Mouse (Mus musculus): ENCODE measurements around the gene Sec11a. TPM values are rescaled to one million over a fixed set of nuclear protein-coding genes. Genes with fewer than 3 reads are reported as not detected.
A peak's percentile ranks its signal among the peaks of the same experiment; 100 is the strongest.

Sec11a gene
- total RNA-seq, 2 experiments from 2014 or later: 150 to 393 TPM

DNA sequence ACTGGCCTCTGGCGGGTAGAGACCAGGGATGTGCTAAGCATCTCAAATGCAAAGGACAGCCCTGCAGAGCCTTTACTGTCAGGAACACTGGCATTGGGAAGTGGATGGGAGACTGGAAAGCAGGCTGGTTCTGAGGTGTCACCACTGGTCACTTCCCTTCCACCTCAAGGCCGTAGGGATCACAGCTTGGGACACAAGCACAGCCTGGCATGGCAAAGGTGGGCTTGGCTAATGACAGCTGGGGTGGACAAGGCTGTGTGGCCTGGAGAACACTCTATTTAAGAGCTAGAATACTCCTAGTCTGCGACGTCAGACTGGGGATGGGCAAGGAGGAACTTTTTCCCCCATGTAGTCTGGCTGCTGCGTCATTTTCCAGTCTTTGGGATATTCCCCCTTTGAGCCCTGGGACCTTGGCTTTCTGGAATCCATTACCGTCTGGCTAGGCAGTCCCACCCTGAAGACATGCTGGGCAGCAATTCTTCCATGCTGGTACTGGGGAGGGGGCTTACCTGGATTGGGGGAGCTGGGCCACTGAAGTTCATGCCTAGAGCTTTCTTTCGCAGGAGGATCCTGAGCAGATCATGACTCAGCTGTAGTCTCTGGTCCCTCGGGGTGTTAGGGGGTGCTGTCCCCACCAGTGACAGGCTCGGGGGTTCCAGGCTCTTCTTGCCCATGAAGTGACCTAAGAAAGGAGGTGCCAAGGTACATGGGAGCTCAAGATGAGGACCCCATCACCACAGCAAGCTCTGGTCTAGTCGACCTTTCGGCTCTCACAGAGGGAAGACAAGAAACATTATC lies 43.8 kb downstream of the Sec11a start:
- no peak for ATAC-seq (replicated peaks; ENCODE audit: low FRiP score, low TSS enrichment, poor library complexity, severe bottlenecking)

- ATAC-seq (replicated peaks; ENCODE audit: low FRiP score, low TSS enrichment, poor library complexity, severe bottlenecking): no peak
Measured at GRCm38 (mm10) chr7:80901541-80902274, 45.9 kb downstream of the Sec11a start.

GRCm38 (mm10) chr7:80900944-80901501 lies 46.6 kb downstream of the Sec11a start, which contains the start of gene Wdr73:
TSS of gene Wdr73 (minus strand) at chr7:80901269.
- ATAC-seq (replicated peaks; ENCODE audit: low FRiP score, low TSS enrichment, poor library complexity, severe bottlenecking): peak; percentile 92

DNA sequence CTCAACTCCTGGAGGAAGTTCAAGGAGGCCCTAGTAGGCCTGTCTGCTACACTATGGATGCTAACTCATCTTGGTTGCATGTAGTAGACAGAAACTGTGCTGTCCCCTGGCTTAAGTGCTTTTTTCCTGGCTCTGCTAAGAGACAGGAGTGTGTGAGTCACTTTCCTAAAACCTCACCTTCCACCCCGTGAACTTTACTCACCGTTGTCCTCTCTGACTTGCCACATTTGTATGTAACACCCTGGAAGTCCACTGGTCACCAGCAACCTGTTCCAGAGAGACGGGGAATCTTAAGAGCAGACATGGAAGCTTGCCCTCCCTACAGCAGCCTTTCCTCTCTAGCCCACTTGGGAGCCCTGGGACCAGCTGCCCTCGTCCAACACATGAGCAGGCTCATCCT lies 49.9 kb downstream of the Sec11a start:
- no peak for ATAC-seq (replicated peaks; ENCODE audit: low FRiP score, low TSS enrichment, poor library complexity, severe bottlenecking)

GRCm38 (mm10) chr7:80897134-80897533 lies 50.4 kb downstream of the Sec11a start:
- ATAC-seq (replicated peaks; ENCODE audit: low FRiP score, low TSS enrichment, poor library complexity, severe bottlenecking): no peak

GRCm38 (mm10) chr7:80894815-80895519 lies 52.6 kb downstream of the Sec11a start:
- no peak for ATAC-seq (replicated peaks; ENCODE audit: low FRiP score, low TSS enrichment, poor library complexity, severe bottlenecking)

GRCm38 (mm10) chr7:80894196-80894595 lies 53.4 kb downstream of the Sec11a start:
- no peak for ATAC-seq (replicated peaks; ENCODE audit: low FRiP score, low TSS enrichment, poor library complexity, severe bottlenecking)

- no peak for ATAC-seq (replicated peaks; ENCODE audit: low FRiP score, low TSS enrichment, poor library complexity, severe bottlenecking)
Measured at GRCm38 (mm10) chr7:80893753-80894129, 53.8 kb downstream of the Sec11a start.

DNA sequence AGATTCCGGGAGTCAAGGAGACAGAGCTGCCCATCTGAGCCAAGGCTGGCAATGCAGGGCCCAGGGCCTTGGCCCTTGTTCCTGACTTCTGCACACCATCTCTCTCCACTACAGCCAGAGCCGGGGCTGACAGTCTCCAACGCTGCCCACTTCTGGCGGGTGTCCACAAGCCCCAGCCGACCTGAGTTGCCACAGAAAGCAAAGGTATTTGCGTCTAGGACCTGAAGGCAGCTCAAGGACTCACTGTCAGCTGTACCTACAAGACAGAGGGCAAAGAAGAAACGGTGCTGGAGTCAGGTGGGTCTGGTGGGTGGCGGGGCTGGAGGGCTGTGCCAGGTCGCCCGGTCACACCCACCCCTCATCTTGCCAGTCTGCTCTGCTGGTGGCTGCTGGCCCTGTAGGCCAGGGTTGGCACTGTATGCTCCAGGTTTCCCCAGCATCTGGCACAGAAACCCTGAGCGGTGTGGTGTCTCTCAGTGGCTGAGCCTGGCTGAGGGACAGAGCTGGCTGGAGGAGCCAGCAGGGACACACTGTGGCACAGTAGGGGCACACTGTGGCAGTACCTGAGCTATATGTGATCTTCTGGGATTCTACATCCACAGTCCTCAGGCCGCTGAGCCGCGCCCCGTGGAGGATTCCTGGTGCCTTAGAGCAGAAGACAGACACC lies 54.4 kb downstream of the Sec11a start:
- ATAC-seq (replicated peaks; ENCODE audit: low FRiP score, low TSS enrichment, poor library complexity, severe bottlenecking): no peak

DNA sequence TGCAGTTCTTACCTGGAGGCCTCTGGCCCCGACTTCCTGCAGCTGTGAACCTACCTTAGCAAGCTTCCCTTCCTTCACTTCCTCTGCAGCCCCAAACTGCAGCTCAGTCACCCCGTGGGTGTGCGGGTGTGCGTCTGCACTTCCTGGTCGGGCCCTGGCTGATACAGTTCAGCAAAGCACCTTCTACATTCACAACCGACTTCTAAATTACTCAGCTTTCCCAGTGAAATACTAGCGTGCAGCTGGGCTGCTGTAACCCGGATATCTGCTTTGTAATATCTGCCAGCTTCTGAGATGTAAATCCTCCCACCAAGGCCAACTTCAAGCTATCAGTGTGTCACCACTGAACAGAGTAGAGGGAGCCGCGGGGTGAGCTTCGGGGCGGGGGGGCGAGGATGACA lies 57.7 kb downstream of the Sec11a start:
- peak; percentile 28; the same call in 1 of the 2 replicates for ATAC-seq (replicated peaks; ENCODE audit: low FRiP score, low TSS enrichment, poor library complexity, severe bottlenecking)

GRCm38 (mm10) chr7:80889021-80889511 lies 58.5 kb downstream of the Sec11a start:
- peak; percentile 62 for ATAC-seq (replicated peaks; ENCODE audit: low FRiP score, low TSS enrichment, poor library complexity, severe bottlenecking)

- no peak for ATAC-seq (replicated peaks; ENCODE audit: low FRiP score, low TSS enrichment, poor library complexity, severe bottlenecking)
Measured at GRCm38 (mm10) chr7:80888595-80888994, 59.0 kb downstream of the Sec11a start.

DNA sequence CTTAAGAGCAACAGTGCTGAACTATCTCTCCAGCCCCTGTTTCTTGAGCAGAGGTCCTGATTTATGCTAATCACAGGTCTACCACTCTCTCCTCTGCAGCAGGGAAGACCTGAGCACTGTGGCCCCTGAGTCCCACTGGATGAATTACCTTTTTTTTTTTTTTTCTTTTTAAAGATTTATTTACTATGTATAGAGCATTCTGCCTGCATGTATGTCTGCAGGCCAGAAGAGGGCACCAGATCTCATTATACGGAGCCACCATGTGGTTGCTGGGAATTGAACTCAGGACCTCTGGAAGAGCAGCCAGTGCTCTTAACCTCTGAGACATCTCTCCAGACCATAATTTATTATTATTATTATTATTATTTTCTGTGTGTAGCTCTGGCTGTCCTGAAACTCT lies 61.9 kb downstream of the Sec11a start:
- no peak for ATAC-seq (replicated peaks; ENCODE audit: low FRiP score, low TSS enrichment, poor library complexity, severe bottlenecking)

DNA sequence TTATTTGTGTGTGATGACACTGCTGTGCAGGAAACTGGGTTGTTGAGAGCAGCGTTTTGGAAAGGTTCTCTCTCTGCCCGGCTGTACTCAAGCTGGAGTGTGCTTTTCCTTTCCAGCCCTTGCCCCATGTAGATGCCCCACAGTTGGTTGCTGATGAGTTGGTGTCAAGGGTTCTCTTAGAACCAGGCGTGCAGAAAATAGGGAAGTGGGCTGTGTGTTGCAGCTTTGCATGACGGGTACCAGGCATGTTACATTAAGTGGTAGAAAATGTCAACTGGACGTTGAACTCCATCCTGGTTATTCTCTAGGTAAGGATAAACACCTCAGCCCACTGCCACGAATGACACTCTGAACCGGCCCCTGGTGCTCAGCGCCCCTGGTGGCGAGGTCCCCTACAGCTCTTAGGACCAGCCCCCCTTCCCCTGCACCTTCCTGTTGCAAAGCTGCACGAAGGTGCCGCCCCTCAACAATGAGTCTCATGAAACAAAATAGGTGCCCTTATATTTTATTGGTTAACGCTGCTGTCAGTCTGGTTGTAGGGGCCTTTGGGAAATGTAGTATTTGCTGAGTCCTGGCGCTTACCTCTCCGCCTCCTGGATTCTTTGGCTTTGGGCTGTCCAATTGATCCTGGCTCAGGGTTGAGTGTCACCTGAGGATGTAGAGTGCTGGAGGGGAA lies 64.6 kb downstream of the Sec11a start:
- peak; percentile 97 for ATAC-seq (replicated peaks; ENCODE audit: low FRiP score, low TSS enrichment, poor library complexity, severe bottlenecking)

GRCm38 (mm10) chr7:80875727-80876126 lies 71.9 kb downstream of the Sec11a start:
- no peak for ATAC-seq (replicated peaks; ENCODE audit: low FRiP score, low TSS enrichment, poor library complexity, severe bottlenecking)

DNA sequence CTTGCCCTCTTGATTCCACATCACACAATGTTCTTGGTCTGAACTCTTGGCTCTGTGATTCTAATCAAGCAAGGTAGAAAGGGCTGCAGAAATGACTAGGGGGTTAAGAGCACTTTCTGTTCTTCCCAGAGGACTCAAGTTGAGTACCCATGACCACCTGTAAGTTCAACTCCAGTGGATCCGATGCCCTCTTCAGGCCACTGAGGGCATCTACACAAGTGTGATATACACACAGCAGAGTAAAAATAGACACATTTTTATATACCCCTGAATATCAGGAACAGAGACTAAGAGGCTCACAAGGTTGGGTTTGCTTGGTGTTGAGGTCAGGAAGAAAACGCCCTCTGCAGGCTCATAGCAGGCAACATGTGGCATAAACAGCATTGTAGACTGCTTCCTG lies 73.9 kb downstream of the Sec11a start:
- ATAC-seq (replicated peaks; ENCODE audit: low FRiP score, low TSS enrichment, poor library complexity, severe bottlenecking): 0 out of 2 replicates have a peak, but pooled peaks have one; percentile 16

- ATAC-seq (replicated peaks; ENCODE audit: low FRiP score, low TSS enrichment, poor library complexity, severe bottlenecking): no peak
Measured at GRCm38 (mm10) chr7:80873038-80873437, 74.5 kb downstream of the Sec11a start.

- no peak for ATAC-seq (replicated peaks; ENCODE audit: low FRiP score, low TSS enrichment, poor library complexity, severe bottlenecking)
Measured at GRCm38 (mm10) chr7:80868686-80869085, 78.9 kb downstream of the Sec11a start.

Data from megakaryocyte-erythroid progenitor cell, adult 5-6 weeks (primary cell).